Mouse (Mus musculus) NIH3T3 (cell line): ENCODE results near the gene Rhbdf1.

Experiments
- DNase-seq: peaks from one replicate; pipeline ENCODE4 v3.0.0-alpha.2; 2012; ENCODE audit warnings: low read depth

The Rhbdf1 gene

GRCm38 (mm10) chr11:32238093-32238860 lies 16.2 kb upstream of the Rhbdf1 start:
- peak; percentile 81 for DNase-seq

GRCm38 (mm10) chr11:32237411-32237795 lies 15.3 kb upstream of the Rhbdf1 start:
- no peak for DNase-seq

GRCm38 (mm10) chr11:32236712-32237410 lies 14.8 kb upstream of the Rhbdf1 start:
- DNase-seq: peak; percentile 81

GRCm38 (mm10) chr11:32236132-32236531 lies 14.0 kb upstream of the Rhbdf1 start:
- DNase-seq: no peak

- peak; percentile 93 for DNase-seq
These were observed 13.5 kb upstream of the Rhbdf1 start for GRCm38 (mm10) chr11:32235646-32236045.

GRCm38 (mm10) chr11:32234816-32235485 lies 12.9 kb upstream of the Rhbdf1 start:
- no peak for DNase-seq

GRCm38 (mm10) chr11:32233895-32234294 lies 11.8 kb upstream of the Rhbdf1 start:
- no peak for DNase-seq

GRCm38 (mm10) chr11:32232848-32233247 lies 10.7 kb upstream of the Rhbdf1 start:
- DNase-seq: no peak

- no peak for DNase-seq
These were observed 9.0 kb upstream of the Rhbdf1 start for GRCm38 (mm10) chr11:32231125-32231524.

- DNase-seq: peak; percentile 50
These were observed 8.1 kb upstream of the Rhbdf1 start for GRCm38 (mm10) chr11:32230220-32230619.

GRCm38 (mm10) chr11:32228292-32228845 lies 6.3 kb upstream of the Rhbdf1 start:
- no peak for DNase-seq

GRCm38 (mm10) chr11:32227555-32227954 lies 5.5 kb upstream of the Rhbdf1 start:
- no peak for DNase-seq

- no peak for DNase-seq
These were observed 4.9 kb upstream of the Rhbdf1 start for GRCm38 (mm10) chr11:32227041-32227440.

- DNase-seq: peak; percentile 90
These were observed 4.2 kb upstream of the Rhbdf1 start, which contains the start of gene Mpg for GRCm38 (mm10) chr11:32226124-32226871. Mpg (plus strand) TSS chr11:32226505.

GRCm38 (mm10) chr11:32225222-32226104 lies 3.4 kb upstream of the Rhbdf1 start:
- DNase-seq: peak; percentile 79

GRCm38 (mm10) chr11:32224468-32225139 lies 2.5 kb upstream of the Rhbdf1 start:
- peak; percentile 96 for DNase-seq

- DNase-seq: peak; percentile 32
These were observed 1.3 kb upstream of the Rhbdf1 start for GRCm38 (mm10) chr11:32223297-32223967.

GRCm38 (mm10) chr11:32222570-32223194 lies 582 bp upstream of the Rhbdf1 start:
- DNase-seq: peak; percentile 36
